Mouse (Mus musculus) embryonic facial prominence, embryonic 12.5 days (tissue): Measurements from ENCODE around the gene Rpl3l. TPM values are rescaled to one million over a fixed set of nuclear protein-coding genes. Genes with fewer than 3 reads are reported as not detected.
A peak's percentile ranks its signal among the peaks of the same experiment; 100 is the strongest.
"Not testable (repeated sequence)": the region's sequence is repeated elsewhere in the genome, so short reads cannot be mapped to it uniquely, and the experiment has no call there.

Experiments
- ATAC-seq: fragments of 200-750 bp; cut with Nextera tagmentation; 2 replicates; pipeline ENCODE4 v1.8.0; 2017; ENCODE audit not compliant: insufficient number of reproducible peaks, insufficient read depth, low FRiP score, low TSS enrichment
- H3K27ac ChIP-seq: fragments of 300-500 bp; sonication (generic); 2 replicates; pipeline ENCODE4 v1.5.1; 2016; ENCODE audit warnings: mild to moderate bottlenecking
- H3K27me3 ChIP-seq: fragments of 300-500 bp; sonication (generic); 2 replicates; pipeline ENCODE4 v1.6.1; 2016; ENCODE audit warnings: mild to moderate bottlenecking, moderate library complexity
- H3K36me3 ChIP-seq: fragments of 300-500 bp; sonication (generic); 2 replicates; pipeline ENCODE4 v1.6.1; 2016; ENCODE audit warnings: mild to moderate bottlenecking
- H3K4me1 ChIP-seq: fragments of 300-500 bp; sonication (generic); 2 replicates; pipeline ENCODE4 v1.6.1; 2016
- H3K4me2 ChIP-seq: fragments of 300-500 bp; sonication (generic); replicated peaks from 2 replicates; pipeline ENCODE4 v1.6.1; 2016; ENCODE audit warnings: mild to moderate bottlenecking, moderate library complexity
- H3K4me3 ChIP-seq: fragments of 300-500 bp; sonication (generic); 2 replicates; pipeline ENCODE4 v1.5.1; 2016; ENCODE audit warnings: mild to moderate bottlenecking
- H3K9ac ChIP-seq: fragments of 300-500 bp; sonication (generic); 2 replicates; pipeline ENCODE4 v1.6.1; 2016; ENCODE audit warnings: mild to moderate bottlenecking, moderate library complexity
- H3K9me3 ChIP-seq: fragments of 300-500 bp; sonication (generic); 2 replicates; pipeline ENCODE4 v1.6.1; 2016; ENCODE audit warnings: mild to moderate bottlenecking, moderate library complexity
- WGBS: fragments of 180-500 bp; shearing (Covaris S2); methylation state at CpG from one replicate; pipeline ENCODE4 v1.1.7; 2016; 5-methylcytosine and 5-hydroxymethylcytosine counted together
- polyA plus RNA-seq: library from polyadenylated mRNA; unstranded; fragments of >200 nt; fragmentation: Nextera tagmentation; extraction: Ambion mirVana; gene quantifications from 2 replicates; pipeline ENCODE4 v1.2.1, GENCODE M21; 2016

Gene Rpl3l
- polyA plus RNA-seq, 1 experiment from 2014 or later: not detected

- 59% methylated on average over 7 of the region's 7 CpGs for WGBS
- peak overlapping the region; percentile 84 for H3K4me3 ChIP-seq
- H3K9me3 ChIP-seq, H3K27me3 ChIP-seq, ATAC-seq: not testable (repeated sequence)
- H3K27ac ChIP-seq: 0 out of 2 replicates have a peak overlapping the region, but pooled peaks have one; percentile 9
- peak overlapping the region; percentile 85 for H3K4me2 ChIP-seq
- peaks cover 29% of the 10 kb centered on the region for H3K4me1 ChIP-seq
- H3K9ac ChIP-seq: peak overlapping the region; percentile 58
- H3K36me3 ChIP-seq: peaks cover 33% of the 10 kb centered on the region
Measured at GRCm38 (mm10) chr17:24721383-24721955, 6.2 kb upstream of the Rpl3l start.

- Histone ChIP-seq H3K9me3 (no peaks in the 10 kb centered on the region), H3K4me3 (peak overlapping the region; percentile 14; the same call in 1 of the 2 replicates), H3K27me3 (no peaks in the 10 kb centered on the region), H3K27ac (no peak overlapping the region), H3K4me1 (peaks cover 29% of the 10 kb centered on the region), H3K9ac (no peak overlapping the region), H3K4me2 (peak overlapping the region; percentile 85; the same call in 1 of the 2 replicates), H3K36me3 (peaks cover 24% of the 10 kb centered on the region)
- WGBS: 33% methylated on average over 13 of the region's 13 CpGs
- no peak for ATAC-seq
Measured at GRCm38 (mm10) chr17:24722220-24722924, 5.2 kb upstream of the Rpl3l start.

- Histone ChIP-seq H3K36me3 (peaks cover 19% of the 10 kb centered on the region), H3K9me3 (no peaks in the 10 kb centered on the region), H3K4me1 (peaks cover 29% of the 10 kb centered on the region), H3K27ac (peak overlapping the region; percentile 74), H3K27me3 (no peaks in the 10 kb centered on the region), H3K4me3 (peak overlapping the region; percentile 74), H3K4me2 (peak overlapping the region; percentile 69), H3K9ac (peak overlapping the region; percentile 86)
- ATAC-seq: no peak
- WGBS: 4% methylated on average over 12 of the region's 12 CpGs
Measured at GRCm38 (mm10) chr17:24723122-24723880, 4.3 kb upstream of the Rpl3l start.

- WGBS: under 1% methylated on average over 15 of the region's 15 CpGs
- Histone ChIP-seq H3K9me3 (no peaks in the 10 kb centered on the region), H3K4me2 (peak overlapping the region; percentile 69), H3K9ac (peak overlapping the region; percentile 86), H3K4me3 (peak overlapping the region; percentile 74), H3K27ac (peak overlapping the region; percentile 74), H3K36me3 (peaks cover 18% of the 10 kb centered on the region), H3K4me1 (peaks cover 24% of the 10 kb centered on the region), H3K27me3 (no peaks in the 10 kb centered on the region)
- 0 out of 2 replicates have a peak, but pooled peaks have one; percentile 3 for ATAC-seq
Measured at GRCm38 (mm10) chr17:24723881-24724180, 3.8 kb upstream of the Rpl3l start.

- Histone ChIP-seq H3K27ac (peak within 1 kb of the TSS; percentile 74), H3K4me1 (peaks cover 22% of the 10 kb centered on the region), H3K9ac (peak within 1 kb of the TSS; percentile 86), H3K9me3 (no peaks in the 10 kb centered on the region), H3K27me3 (no peaks in the 10 kb centered on the region), H3K4me2 (peak within 1 kb of the TSS; percentile 69), H3K36me3 (peaks cover 18% of the 10 kb centered on the region), H3K4me3 (peak within 1 kb of the TSS; percentile 74)
- under 1% methylated on average over 30 of the region's 30 CpGs for WGBS
- peak; percentile 67 for ATAC-seq
Measured at GRCm38 (mm10) chr17:24724184-24724583, 3.4 kb upstream of the Rpl3l start, which contains the start of gene Ndufb10. Gene Ndufb10, minus strand, starts transcription at chr17:24724478.

DNA sequence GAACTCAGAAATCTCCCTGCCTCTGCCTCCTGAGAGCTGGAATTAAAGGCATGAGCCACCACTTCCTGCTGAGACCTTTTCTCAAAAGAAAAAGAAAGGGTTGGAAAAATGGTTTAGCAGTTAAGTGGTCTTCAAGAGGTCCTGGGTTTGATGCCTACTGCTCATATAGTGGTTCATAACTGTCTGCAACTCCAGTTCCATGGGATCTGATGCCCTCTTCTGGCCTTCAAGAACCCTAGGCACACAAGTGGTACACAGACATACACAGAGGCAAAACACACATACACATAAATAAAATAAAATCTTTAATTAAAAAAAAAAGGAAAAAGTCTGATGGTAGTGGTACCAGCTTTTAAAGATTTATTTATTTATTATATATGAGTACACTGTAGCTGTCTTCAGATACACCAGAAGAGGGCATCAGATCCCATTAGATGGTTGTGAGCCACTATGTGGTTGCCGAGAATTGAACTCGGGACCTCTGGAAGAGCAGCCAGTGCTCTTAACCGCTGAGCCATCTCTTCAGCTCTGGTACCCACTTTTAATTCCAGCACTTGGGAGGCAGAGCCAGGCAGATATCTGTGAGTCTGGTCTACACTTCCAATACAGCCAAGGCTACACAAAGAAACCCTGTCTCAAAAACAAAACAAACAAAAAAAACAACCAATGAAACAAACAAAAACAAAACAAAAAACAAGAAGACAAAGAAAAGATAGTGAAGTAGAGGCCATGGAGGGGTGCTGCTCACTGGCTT, 1.8 kb upstream of the Rpl3l start:
- no peak overlapping the region for H3K4me2 ChIP-seq
- no peaks in the 10 kb centered on the region for H3K9me3 ChIP-seq
- no peaks in the 10 kb centered on the region for H3K27me3 ChIP-seq
- no peak for ATAC-seq
- peaks cover 16% of the 10 kb centered on the region for H3K36me3 ChIP-seq
- H3K4me1 ChIP-seq: peaks cover 22% of the 10 kb centered on the region
- H3K9ac ChIP-seq: no peak overlapping the region
- H3K27ac ChIP-seq: no peak overlapping the region
- no peak overlapping the region for H3K4me3 ChIP-seq
- 73% methylated on average over 3 of the region's 3 CpGs for WGBS

DNA sequence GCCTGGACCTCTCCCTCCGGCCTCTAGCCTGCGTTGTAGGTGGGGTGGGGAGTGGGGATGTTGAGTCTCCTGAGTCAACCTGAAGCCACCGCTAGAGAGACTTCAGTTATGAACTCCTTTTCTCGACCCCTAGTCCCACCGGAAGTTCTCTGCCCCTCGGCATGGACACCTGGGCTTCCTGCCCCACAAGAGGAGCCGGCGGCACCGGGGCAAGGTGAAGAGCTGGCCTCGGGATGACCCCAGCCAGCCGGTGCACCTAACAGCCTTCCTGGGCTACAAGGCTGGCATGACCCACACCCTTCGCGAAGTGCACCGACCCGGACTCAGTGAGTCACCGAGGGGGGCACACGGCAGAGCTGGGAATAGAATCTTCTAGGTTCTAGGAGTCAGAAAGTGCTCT, 564 bp downstream of the Rpl3l start:
- WGBS: 70% methylated on average over 17 of the region's 17 CpGs
- ATAC-seq: no peak
- H3K36me3 ChIP-seq: no peaks in the 10 kb centered on the region

DNA sequence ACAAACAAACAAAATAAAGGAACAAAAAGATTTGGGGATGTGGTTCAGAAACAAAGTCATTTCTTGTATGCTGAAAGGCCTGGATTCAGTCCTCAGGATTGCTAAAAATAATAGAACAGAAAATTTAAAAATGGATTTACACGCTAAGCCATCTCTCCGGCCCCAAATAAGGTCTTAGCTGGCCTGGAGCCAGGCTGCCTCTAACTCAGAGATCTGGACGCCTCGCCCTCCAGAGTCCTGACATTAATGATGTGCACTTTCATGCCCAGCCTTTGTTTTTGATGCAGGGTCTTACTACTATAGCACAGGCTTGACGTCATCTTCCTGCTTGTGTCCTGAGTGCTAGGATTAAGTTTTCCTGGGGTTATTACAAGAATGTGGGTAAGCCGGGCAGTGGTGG, 1.4 kb downstream of the Rpl3l start:
- Histone ChIP-seq H3K27me3 (no peaks in the 10 kb centered on the region), H3K4me1 (no peaks in the 10 kb centered on the region), H3K9me3 (no peaks in the 10 kb centered on the region), H3K27ac (no peak overlapping the region), H3K4me2 (no peak overlapping the region), H3K4me3 (no peak overlapping the region), H3K36me3 (no peaks in the 10 kb centered on the region), H3K9ac (no peak overlapping the region)
- 83% methylated on average over 6 of the region's 6 CpGs for whole genome bisulfite sequencing
- no peak for ATAC-seq

More for the DNA sequence above, 564 bp downstream of the Rpl3l start:
- Histone ChIP-seq H3K27me3 (no peaks in the 10 kb centered on the region), H3K27ac (no peak overlapping the region), H3K4me1 (peaks cover 3% of the 10 kb centered on the region), H3K9me3 (no peaks in the 10 kb centered on the region), H3K4me2 (no peak overlapping the region), H3K4me3 (no peak overlapping the region), H3K9ac (no peak overlapping the region)

GRCm38 (mm10) chr17:24730787-24731186, 3.2 kb downstream of the Rpl3l start:
- Histone ChIP-seq H3K4me1 (no peaks in the 10 kb centered on the region), H3K27ac (no peak overlapping the region), H3K9ac (no peak overlapping the region), H3K9me3 (no peaks in the 10 kb centered on the region), H3K36me3 (no peaks in the 10 kb centered on the region), H3K4me3 (no peak overlapping the region), H3K4me2 (no peak overlapping the region), H3K27me3 (no peaks in the 10 kb centered on the region)
- WGBS: 82% methylated on average over 14 of the region's 14 CpGs
- no peak for ATAC-seq

DNA sequence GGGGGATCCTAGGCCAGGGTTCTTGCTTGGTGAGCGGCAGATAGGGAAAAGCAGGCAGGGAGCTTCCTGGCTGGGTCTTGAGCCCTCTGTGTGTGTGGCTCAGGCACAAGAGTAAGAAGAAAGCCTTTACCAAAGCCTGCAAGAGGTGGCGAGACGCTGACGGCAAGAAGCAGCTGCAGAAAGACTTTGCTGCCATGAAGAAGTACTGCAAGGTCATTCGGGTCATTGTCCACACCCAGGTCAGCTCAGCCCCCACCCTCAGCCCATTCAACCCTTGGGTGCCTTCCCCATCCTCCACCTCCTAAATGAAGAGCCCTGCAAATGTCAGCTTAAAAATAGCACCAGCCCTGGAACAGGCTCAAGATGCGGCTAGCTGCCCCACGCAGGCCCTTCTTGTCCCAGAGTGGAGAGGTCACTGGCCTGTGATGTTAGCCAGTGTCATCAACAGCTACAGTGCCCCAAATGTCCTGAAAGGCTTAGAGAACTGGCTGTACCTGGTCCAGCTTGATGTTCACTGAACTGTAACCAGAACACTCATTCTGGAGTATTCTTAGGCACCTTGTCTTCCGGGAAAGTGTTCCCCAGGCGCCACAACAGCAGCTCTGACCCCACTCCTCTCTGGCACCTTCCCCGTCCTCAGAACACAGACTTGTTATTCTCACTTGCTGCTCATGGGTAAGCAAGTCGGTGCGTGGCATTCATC, 4.8 kb downstream of the Rpl3l start:
- Histone ChIP-seq H3K4me1 (peaks cover 5% of the 10 kb centered on the region), H3K36me3 (no peaks in the 10 kb centered on the region), H3K9me3 (no peaks in the 10 kb centered on the region), H3K4me2 (no peak overlapping the region), H3K27ac (no peak overlapping the region), H3K9ac (no peak overlapping the region), H3K4me3 (no peak overlapping the region), H3K27me3 (no peaks in the 10 kb centered on the region)
- no peak for ATAC-seq
- WGBS: 80% methylated on average over 12 of the region's 12 CpGs
